Mouse (Mus musculus): ENCODE results near the gene Msi2. TPM values are rescaled to one million over a fixed set of nuclear protein-coding genes. Genes with fewer than 3 reads are reported as not detected.

Msi2 gene
- polyA plus RNA-seq, 1 experiment from 2014 or later: 29.9 TPM

- Histone ChIP-seq H3K27me3 (ENCODE audit: insufficient read depth, poor library complexity, severe bottlenecking) (no peaks in the 10 kb centered on the region; the same call in 1 of the 2 replicates), H3K36me3 (peaks cover 12% of the 10 kb centered on the region; the same call in 1 of the 2 replicates), H3K27ac (peak overlapping the region; percentile 100), H3K4me1 (replicated peaks) (peaks cover 54% of the 10 kb centered on the region), H3K9me3 (no peaks in the 10 kb centered on the region), H3K4me3 (peak overlapping the region; percentile 97)
- DNase-seq (ENCODE audit: low spot score): no peak
- WGBS: 53% methylated on average over 3 of the region's 3 CpGs
These were observed 1.3 kb upstream of the Msi2 start for GRCm38 (mm10) chr11:88719601-88720000.

GRCm38 (mm10) chr11:88718766-88719595 lies 668 bp upstream of the Msi2 start:
- H3K4me3 ChIP-seq: peak overlapping the region; percentile 97
- peaks cover 18% of the 10 kb centered on the region; the same call in 1 of the 2 replicates for H3K36me3 ChIP-seq
- peaks cover 60% of the 10 kb centered on the region for H3K4me1 ChIP-seq (replicated peaks)
- H3K9me3 ChIP-seq: no peaks in the 10 kb centered on the region
- H3K27me3 ChIP-seq (ENCODE audit: insufficient read depth, poor library complexity, severe bottlenecking): no peaks in the 10 kb centered on the region; the same call in 1 of the 2 replicates
- WGBS: 4% methylated on average over 38 of the region's 38 CpGs
- H3K27ac ChIP-seq: peak overlapping the region; percentile 100
- DNase-seq (ENCODE audit: low spot score): no peak

- Histone ChIP-seq H3K36me3 (peaks cover 30% of the 10 kb centered on the region), H3K27me3 (ENCODE audit: insufficient read depth, poor library complexity, severe bottlenecking) (no peaks in the 10 kb centered on the region; the same call in 1 of the 2 replicates), H3K27ac (peak overlapping the region; percentile 100), H3K4me1 (replicated peaks) (peaks cover 68% of the 10 kb centered on the region), H3K4me3 (peak overlapping the region; percentile 97), H3K9me3 (no peaks in the 10 kb centered on the region)
- no peak for DNase-seq (ENCODE audit: low spot score)
- WGBS: 1% methylated on average over 38 of the region's 38 CpGs
These were observed 666 bp downstream of the Msi2 start for GRCm38 (mm10) chr11:88717644-88718049.

- DNase-seq (ENCODE audit: low spot score): no peak
- WGBS: under 1% methylated on average over 19 of the region's 19 CpGs
- Histone ChIP-seq H3K4me3 (peak overlapping the region; percentile 97), H3K27me3 (ENCODE audit: insufficient read depth, poor library complexity, severe bottlenecking) (no peaks in the 10 kb centered on the region; the same call in 1 of the 2 replicates), H3K4me1 (replicated peaks) (peaks cover 72% of the 10 kb centered on the region), H3K9me3 (no peaks in the 10 kb centered on the region), H3K27ac (peak overlapping the region; percentile 100), H3K36me3 (peaks cover 35% of the 10 kb centered on the region)
These were observed 1.2 kb downstream of the Msi2 start for GRCm38 (mm10) chr11:88717016-88717643.

GRCm38 (mm10) chr11:88716061-88716994 lies 2.0 kb downstream of the Msi2 start:
- Histone ChIP-seq H3K4me1 (replicated peaks) (peaks cover 73% of the 10 kb centered on the region), H3K4me3 (peak overlapping the region; percentile 97), H3K36me3 (peaks cover 40% of the 10 kb centered on the region), H3K9me3 (no peaks in the 10 kb centered on the region), H3K27ac (peak overlapping the region; percentile 100), H3K27me3 (ENCODE audit: insufficient read depth, poor library complexity, severe bottlenecking) (no peaks in the 10 kb centered on the region; the same call in 1 of the 2 replicates)
- peak; percentile 71 for DNase-seq (ENCODE audit: low spot score)
- WGBS: 0% methylated on average over 23 of the region's 23 CpGs

- 31% methylated on average over 7 of the region's 7 CpGs for WGBS
- no peaks in the 10 kb centered on the region for H3K27me3 ChIP-seq (ENCODE audit: insufficient read depth, poor library complexity, severe bottlenecking)
- DNase-seq (ENCODE audit: low spot score): no peak
These were observed 3.0 kb downstream of the Msi2 start for GRCm38 (mm10) chr11:88715299-88715698.

GRCm38 (mm10) chr11:88714127-88714526 lies 4.2 kb downstream of the Msi2 start:
- 71% methylated on average over 7 of the region's 7 CpGs for WGBS
- DNase-seq (ENCODE audit: low spot score): no peak
- Histone ChIP-seq H3K9me3 (no peaks in the 10 kb centered on the region), H3K4me3 (peak overlapping the region; percentile 97), H3K36me3 (peaks cover 62% of the 10 kb centered on the region), H3K27me3 (ENCODE audit: insufficient read depth, poor library complexity, severe bottlenecking) (no peaks in the 10 kb centered on the region), H3K27ac (peak overlapping the region; percentile 64; the same call in 1 of the 2 replicates), H3K4me1 (replicated peaks) (peaks cover 72% of the 10 kb centered on the region)

More at GRCm38 (mm10) chr11:88715299-88715698, 3.0 kb downstream of the Msi2 start:
- H3K36me3 ChIP-seq: peaks cover 50% of the 10 kb centered on the region
- peak overlapping the region; percentile 97 for H3K4me3 ChIP-seq
- H3K4me1 ChIP-seq (replicated peaks): peaks cover 72% of the 10 kb centered on the region
- H3K9me3 ChIP-seq: no peaks in the 10 kb centered on the region
- H3K27ac ChIP-seq: peak overlapping the region; percentile 100

- peak overlapping the region; percentile 97 for H3K4me3 ChIP-seq
- peaks cover 68% of the 10 kb centered on the region for H3K36me3 ChIP-seq
- H3K9me3 ChIP-seq: no peaks in the 10 kb centered on the region
- H3K27ac ChIP-seq: no peak overlapping the region
- WGBS: 58% methylated on average over 9 of the region's 9 CpGs
- H3K4me1 ChIP-seq (replicated peaks): peaks cover 72% of the 10 kb centered on the region
- no peaks in the 10 kb centered on the region for H3K27me3 ChIP-seq (ENCODE audit: insufficient read depth, poor library complexity, severe bottlenecking)
- DNase-seq (ENCODE audit: low spot score): no peak
These were observed 4.8 kb downstream of the Msi2 start for GRCm38 (mm10) chr11:88713479-88713878.

- Histone ChIP-seq H3K4me3 (no peak overlapping the region), H3K27me3 (ENCODE audit: insufficient read depth, poor library complexity, severe bottlenecking) (no peaks in the 10 kb centered on the region), H3K27ac (peak overlapping the region; percentile 67), H3K36me3 (peaks cover 98% of the 10 kb centered on the region), H3K9me3 (no peaks in the 10 kb centered on the region), H3K4me1 (replicated peaks) (peaks cover 92% of the 10 kb centered on the region)
- WGBS: 83% methylated on average over 15 of the region's 15 CpGs
- no peak for DNase-seq (ENCODE audit: low spot score)
These were observed 8.3 kb downstream of the Msi2 start for GRCm38 (mm10) chr11:88709876-88710614.

- H3K36me3 ChIP-seq: peaks cover 84% of the 10 kb centered on the region
- H3K9me3 ChIP-seq: no peaks in the 10 kb centered on the region
- 75% methylated on average over 11 of the region's 11 CpGs for WGBS
- no peak overlapping the region for H3K4me3 ChIP-seq
- DNase-seq (ENCODE audit: low spot score): no peak
- H3K4me1 ChIP-seq (replicated peaks): peaks cover 99% of the 10 kb centered on the region
- H3K27me3 ChIP-seq (ENCODE audit: insufficient read depth, poor library complexity, severe bottlenecking): no peaks in the 10 kb centered on the region
- H3K27ac ChIP-seq: peak overlapping the region; percentile 13
These were observed 11.0 kb downstream of the Msi2 start for GRCm38 (mm10) chr11:88707228-88707775.

GRCm38 (mm10) chr11:88704688-88705087 lies 13.6 kb downstream of the Msi2 start:
- peaks cover 81% of the 10 kb centered on the region for H3K36me3 ChIP-seq
- no peak for DNase-seq (ENCODE audit: low spot score)
- H3K27ac ChIP-seq: peak overlapping the region; percentile 85

More at GRCm38 (mm10) chr11:88704688-88705087, 13.6 kb downstream of the Msi2 start:
- H3K4me3 ChIP-seq: no peak overlapping the region; the same call in 1 of the 2 replicates
- no peaks in the 10 kb centered on the region for H3K9me3 ChIP-seq
- H3K4me1 ChIP-seq (replicated peaks): peaks cover 98% of the 10 kb centered on the region
- WGBS: 54% methylated on average over 10 of the region's 10 CpGs
- no peaks in the 10 kb centered on the region for H3K27me3 ChIP-seq (ENCODE audit: insufficient read depth, poor library complexity, severe bottlenecking)
